Mouse (Mus musculus): ENCODE results near the gene 4930544G11Rik. TPM values are rescaled to one million over a fixed set of nuclear protein-coding genes. Genes with fewer than 3 reads are reported as not detected.

The 4930544G11Rik gene
- polyA plus RNA-seq (2015; fragmentation: Nextera tagmentation; extraction: Ambion mirVana), result not detected in 2 replicates

GRCm38 (mm10) chr6:65952309-65952708 lies at the start of gene 4930544G11Rik:
TSS of gene 4930544G11Rik (plus strand) at chr6:65952609.
- no peaks in the 10 kb centered on the region for H3K9me3 ChIP-seq
- ATAC-seq, result no peak
- H3K27me3 ChIP-seq, result no peaks in the 10 kb centered on the region
- H3K27ac ChIP-seq, result no peak within 1 kb of the TSS
- H3K4me3 ChIP-seq (replicated peaks), result no peak within 1 kb of the TSS
- H3K4me2 ChIP-seq (replicated peaks), result no peak within 1 kb of the TSS
- no peaks in the 10 kb centered on the region for H3K36me3 ChIP-seq
- WGBS, result 95% methylated on average over 10 of the region's 10 CpGs
- H3K9ac ChIP-seq (replicated peaks), result no peak within 1 kb of the TSS
- no peaks in the 10 kb centered on the region for H3K4me1 ChIP-seq (replicated peaks)

GRCm38 (mm10) chr6:65906657-65907182 lies 45.7 kb upstream of the 4930544G11Rik start:
- H3K36me3 ChIP-seq, result no peaks in the 10 kb centered on the region
- no peak overlapping the region for H3K4me2 ChIP-seq (replicated peaks)
- no peak overlapping the region for H3K27ac ChIP-seq
- H3K4me1 ChIP-seq (replicated peaks), result no peaks in the 10 kb centered on the region
- 88% methylated on average over 2 of the region's 2 CpGs for WGBS
- H3K9ac ChIP-seq (replicated peaks), result no peak overlapping the region
- no peaks in the 10 kb centered on the region for H3K27me3 ChIP-seq
- no peak overlapping the region for H3K4me3 ChIP-seq (replicated peaks)
- no peak for ATAC-seq
- H3K9me3 ChIP-seq, result no peaks in the 10 kb centered on the region

DNA sequence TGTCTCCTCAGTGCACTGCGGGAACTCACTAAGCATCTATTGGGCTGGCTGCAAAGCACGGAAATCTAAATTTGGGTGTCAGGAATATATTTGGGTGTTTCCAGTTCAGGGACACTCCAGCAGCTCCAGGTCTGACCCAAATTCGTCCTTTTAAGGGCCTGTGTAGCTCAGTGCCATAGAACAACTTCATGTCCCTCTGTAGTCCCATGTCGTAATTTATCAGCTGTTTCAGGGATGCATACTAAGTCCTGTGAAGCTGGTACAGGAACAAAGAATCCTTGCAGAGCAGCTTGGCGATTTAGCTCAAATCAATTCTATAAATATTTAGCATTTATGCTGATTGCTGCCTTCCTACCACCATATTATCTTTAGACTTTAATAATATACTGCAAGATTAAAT lies 37.0 kb upstream of the 4930544G11Rik start:
- no peaks in the 10 kb centered on the region for H3K27me3 ChIP-seq
- no peaks in the 10 kb centered on the region for H3K36me3 ChIP-seq
- no peaks in the 10 kb centered on the region for H3K4me1 ChIP-seq (replicated peaks)
- no peak overlapping the region for H3K4me2 ChIP-seq (replicated peaks)
- ATAC-seq, result no peak
- H3K9me3 ChIP-seq, result no peaks in the 10 kb centered on the region
- H3K27ac ChIP-seq, result no peak overlapping the region
- WGBS, result 80% methylated on average over 5 of the region's 5 CpGs
- H3K4me3 ChIP-seq (replicated peaks), result no peak overlapping the region
- no peak overlapping the region for H3K9ac ChIP-seq (replicated peaks)

GRCm38 (mm10) chr6:65921703-65922102 lies 30.7 kb upstream of the 4930544G11Rik start:
- H3K9me3 ChIP-seq, result no peaks in the 10 kb centered on the region
- no peak overlapping the region for H3K4me2 ChIP-seq (replicated peaks)
- H3K27me3 ChIP-seq, result no peaks in the 10 kb centered on the region
- 90% methylated on average over 3 of the region's 3 CpGs for WGBS
- H3K9ac ChIP-seq (replicated peaks), result no peak overlapping the region
- no peaks in the 10 kb centered on the region for H3K4me1 ChIP-seq (replicated peaks)
- no peak overlapping the region for H3K4me3 ChIP-seq (replicated peaks)
- ATAC-seq, result no peak
- no peaks in the 10 kb centered on the region for H3K36me3 ChIP-seq
- no peak overlapping the region for H3K27ac ChIP-seq

DNA sequence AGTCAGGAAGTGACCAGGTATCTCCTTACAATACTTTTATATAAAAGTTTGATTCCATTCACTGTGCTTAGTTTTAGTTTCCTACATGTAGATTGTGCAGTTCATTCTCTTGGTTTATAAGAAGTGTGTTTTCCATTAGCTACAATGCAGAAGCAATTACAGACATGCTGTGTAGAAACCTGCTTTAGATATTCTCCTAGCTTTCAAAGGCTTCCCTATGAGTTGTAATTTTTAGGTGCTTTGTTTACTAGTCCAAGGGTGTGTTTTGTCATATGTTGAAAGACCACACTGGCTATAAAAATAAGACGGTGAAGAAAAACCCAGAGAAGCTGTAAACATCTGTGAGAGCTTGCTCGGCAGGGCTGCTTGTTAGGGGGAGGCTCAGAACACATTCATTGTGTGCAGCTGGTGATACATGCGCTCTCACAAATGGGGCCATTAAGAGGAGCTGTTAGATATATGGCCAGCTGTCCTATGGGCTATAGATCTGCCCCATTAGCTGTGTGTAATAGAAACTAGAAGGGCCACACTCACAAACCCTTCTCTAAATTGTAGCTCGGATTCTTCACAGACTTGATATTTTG lies 28.8 kb upstream of the 4930544G11Rik start:
- Histone ChIP-seq H3K9me3 (no peaks in the 10 kb centered on the region), H3K27me3 (no peaks in the 10 kb centered on the region), H3K4me1 (replicated peaks) (no peaks in the 10 kb centered on the region), H3K9ac (replicated peaks) (no peak overlapping the region), H3K27ac (no peak overlapping the region), H3K4me2 (replicated peaks) (no peak overlapping the region), H3K4me3 (replicated peaks) (no peak overlapping the region), H3K36me3 (no peaks in the 10 kb centered on the region)
- no peak for ATAC-seq
- WGBS, result 87% methylated on average over 4 of the region's 4 CpGs

DNA sequence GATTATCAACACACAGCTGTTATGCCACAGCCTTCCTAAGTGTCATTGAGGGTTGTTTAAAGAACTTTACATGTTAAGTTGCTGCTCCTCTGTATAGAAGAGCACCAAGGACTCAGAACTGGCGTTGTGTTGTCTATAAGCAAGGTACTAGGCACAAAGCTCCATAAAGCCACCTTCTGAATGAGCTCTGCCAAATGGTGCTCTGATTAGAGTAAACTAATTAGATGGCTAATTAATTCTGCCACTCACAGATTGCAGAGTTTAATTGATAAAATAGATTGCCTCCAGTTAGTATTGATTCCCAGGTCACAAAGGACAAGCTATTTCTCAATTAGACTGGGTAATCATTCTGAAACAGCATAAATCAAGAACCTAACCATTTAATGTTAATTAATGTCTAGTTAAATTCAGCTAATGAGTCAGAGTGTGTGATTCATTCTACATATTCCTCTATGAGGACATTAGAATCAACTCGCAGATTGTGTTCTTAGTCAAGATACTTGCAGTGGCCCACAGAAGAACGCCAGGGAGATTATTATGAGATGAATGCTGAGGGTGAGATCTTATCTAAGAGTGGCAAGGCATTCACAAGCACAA lies 26.6 kb upstream of the 4930544G11Rik start:
- Histone ChIP-seq H3K4me3 (replicated peaks) (no peak overlapping the region), H3K9me3 (no peaks in the 10 kb centered on the region), H3K27me3 (no peaks in the 10 kb centered on the region), H3K4me2 (replicated peaks) (no peak overlapping the region), H3K4me1 (replicated peaks) (no peaks in the 10 kb centered on the region), H3K36me3 (no peaks in the 10 kb centered on the region), H3K9ac (replicated peaks) (no peak overlapping the region), H3K27ac (no peak overlapping the region)
- 82% methylated on average over 3 of the region's 3 CpGs for WGBS
- no peak for ATAC-seq

- no peaks in the 10 kb centered on the region for H3K27me3 ChIP-seq
- H3K4me3 ChIP-seq (replicated peaks), result no peak overlapping the region
- H3K27ac ChIP-seq, result no peak overlapping the region
- H3K4me1 ChIP-seq (replicated peaks), result peaks cover 12% of the 10 kb centered on the region
- no peaks in the 10 kb centered on the region for H3K9me3 ChIP-seq
- H3K4me2 ChIP-seq (replicated peaks), result no peak overlapping the region
- ATAC-seq, result no peak
- H3K36me3 ChIP-seq, result no peaks in the 10 kb centered on the region
- no peak overlapping the region for H3K9ac ChIP-seq (replicated peaks)
- WGBS, result 88% methylated on average over 1 of the region's 1 CpGs
These were observed 21.9 kb upstream of the 4930544G11Rik start for GRCm38 (mm10) chr6:65930523-65930922.

DNA sequence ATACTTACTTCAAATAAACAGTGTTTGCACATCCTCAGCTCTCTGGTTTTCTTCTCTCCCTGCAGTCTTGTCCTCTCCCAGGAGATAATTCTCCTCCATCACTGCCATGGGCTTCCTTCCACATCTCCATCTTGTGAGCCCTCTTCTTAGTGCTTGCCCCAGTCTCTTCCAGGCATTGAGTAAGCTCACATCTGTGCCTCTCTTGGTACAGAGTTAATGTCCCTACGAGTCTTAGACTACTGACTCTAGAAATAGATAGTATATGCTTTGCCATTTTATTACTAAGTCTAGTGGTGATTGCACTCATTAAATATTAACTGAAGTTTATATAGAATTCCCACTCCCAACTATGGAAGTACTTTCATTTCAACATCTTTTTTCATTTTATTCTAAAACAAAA lies 19.6 kb upstream of the 4930544G11Rik start:
- Histone ChIP-seq H3K4me2 (replicated peaks) (no peak overlapping the region), H3K9ac (replicated peaks) (no peak overlapping the region), H3K36me3 (no peaks in the 10 kb centered on the region), H3K4me1 (replicated peaks) (peaks cover 12% of the 10 kb centered on the region), H3K27ac (0 out of 2 replicates have a peak overlapping the region, but pooled peaks have one; percentile 35), H3K4me3 (replicated peaks) (no peak overlapping the region), H3K27me3 (no peaks in the 10 kb centered on the region), H3K9me3 (no peaks in the 10 kb centered on the region)
- peak; percentile 68 for ATAC-seq
- WGBS, result 10% methylated on average over 1 of the region's 1 CpGs

- 2% methylated on average over 4 of the region's 4 CpGs for WGBS
- H3K27me3 ChIP-seq, result no peaks in the 10 kb centered on the region
- no peak overlapping the region for H3K4me3 ChIP-seq (replicated peaks)
- peak; percentile 93 for ATAC-seq
- H3K27ac ChIP-seq, result no peak overlapping the region
- no peaks in the 10 kb centered on the region for H3K36me3 ChIP-seq
- H3K4me1 ChIP-seq (replicated peaks), result peaks cover 12% of the 10 kb centered on the region
- H3K9ac ChIP-seq (replicated peaks), result no peak overlapping the region
- no peak overlapping the region for H3K4me2 ChIP-seq (replicated peaks)
- no peaks in the 10 kb centered on the region for H3K9me3 ChIP-seq
These were observed 19.2 kb upstream of the 4930544G11Rik start for GRCm38 (mm10) chr6:65933177-65933576.

- Histone ChIP-seq H3K27ac (no peak overlapping the region), H3K4me3 (replicated peaks) (no peak overlapping the region), H3K27me3 (no peaks in the 10 kb centered on the region), H3K9ac (replicated peaks) (no peak overlapping the region), H3K4me2 (replicated peaks) (no peak overlapping the region), H3K4me1 (replicated peaks) (peaks cover 12% of the 10 kb centered on the region), H3K9me3 (no peaks in the 10 kb centered on the region), H3K36me3 (no peaks in the 10 kb centered on the region)
- ATAC-seq, result no peak
- WGBS, result 91% methylated on average over 7 of the region's 7 CpGs
These were observed 16.7 kb upstream of the 4930544G11Rik start for GRCm38 (mm10) chr6:65935566-65936281.

DNA sequence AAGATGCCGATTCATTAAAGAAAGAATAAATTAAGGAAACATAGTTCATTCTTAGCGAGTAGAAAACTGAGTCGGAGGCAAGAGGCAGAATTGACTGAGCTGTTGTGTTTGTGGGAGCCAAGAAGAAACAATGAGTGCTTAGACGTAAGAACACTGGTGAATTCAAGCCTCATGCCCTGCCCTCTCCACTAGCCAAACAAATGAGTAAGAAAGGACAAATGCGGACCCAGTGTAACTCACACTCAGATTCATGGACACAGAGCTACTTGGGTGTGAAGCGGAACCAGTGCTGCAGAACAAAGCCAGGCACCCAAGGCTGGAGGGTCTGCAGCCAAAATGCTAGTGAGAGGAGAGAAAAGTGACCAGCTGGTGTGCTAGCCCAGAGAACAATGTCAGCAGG lies 1.9 kb upstream of the 4930544G11Rik start:
- Histone ChIP-seq H3K36me3 (no peaks in the 10 kb centered on the region), H3K27me3 (no peaks in the 10 kb centered on the region), H3K27ac (no peak overlapping the region), H3K4me1 (replicated peaks) (no peaks in the 10 kb centered on the region), H3K9ac (replicated peaks) (no peak overlapping the region), H3K4me2 (replicated peaks) (no peak overlapping the region), H3K9me3 (no peaks in the 10 kb centered on the region), H3K4me3 (replicated peaks) (no peak overlapping the region)
- ATAC-seq, result no peak
- 66% methylated on average over 6 of the region's 6 CpGs for WGBS

DNA sequence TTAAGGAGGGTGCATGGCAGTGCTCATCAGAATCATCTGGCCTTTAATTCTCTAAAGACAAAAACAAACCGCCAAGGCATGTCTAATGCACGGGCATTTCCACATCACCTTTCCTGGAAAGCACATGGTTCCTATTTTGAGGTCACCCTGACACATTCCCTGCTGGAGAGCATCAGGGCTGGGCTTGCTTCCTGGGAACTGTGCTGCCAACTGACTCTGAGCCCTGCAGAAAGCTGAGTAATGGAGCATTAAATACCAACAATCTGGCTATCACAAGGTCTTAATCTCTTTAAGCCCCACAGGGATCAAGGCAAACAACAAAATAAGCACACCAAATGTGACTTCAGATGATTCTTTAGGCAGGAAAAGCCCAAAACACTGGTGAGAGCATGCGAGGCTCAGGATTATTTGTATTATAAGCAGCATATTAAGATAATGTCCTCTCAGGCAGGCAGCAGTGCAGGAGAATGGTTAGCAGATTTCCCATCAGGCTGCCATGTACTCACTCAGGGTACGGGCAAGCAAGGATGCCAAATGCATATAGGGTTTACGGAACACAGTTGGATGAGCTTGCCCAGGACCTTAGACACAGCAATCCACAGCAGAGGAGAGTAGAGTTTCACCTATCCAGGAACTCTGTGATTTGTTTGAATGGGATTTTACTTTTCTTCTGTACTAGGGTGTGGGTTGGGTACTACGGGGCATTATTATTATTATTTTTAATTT lies 17.1 kb downstream of the 4930544G11Rik start:
- 42% methylated on average over 6 of the region's 6 CpGs for WGBS
- Histone ChIP-seq H3K27me3 (no peaks in the 10 kb centered on the region), H3K27ac (no peak overlapping the region), H3K9ac (replicated peaks) (no peak overlapping the region), H3K4me2 (replicated peaks) (no peak overlapping the region), H3K9me3 (no peaks in the 10 kb centered on the region), H3K36me3 (no peaks in the 10 kb centered on the region), H3K4me1 (replicated peaks) (peaks cover 10% of the 10 kb centered on the region), H3K4me3 (replicated peaks) (no peak overlapping the region)
- peak; percentile 76; the same call in 1 of the 2 replicates for ATAC-seq

All from midbrain, embryonic 13.5 days (tissue).